8 mouse cellular contexts compared by ENCODE assay signal in genomic region chr2:13398955-13399354, GRCm38 (mm10).
DNase-seq lines count a peak whose midpoint lies in the region; ATAC-seq and TF ChIP-seq lines count a peak whose summit lies in the region.

No protein-coding gene starts in this region.

- WGBS in kidney, embryonic 14.5 days: 8% methylated on average over 2 of the region's 2 CpGs
- 5% methylated on average over 2 of the region's 2 CpGs for WGBS in kidney, postnatal 0 days

- ATAC-seq in kidney, embryonic 14.5 days (ENCODE audit: low FRiP score, low TSS enrichment): peak; percentile 91
- ATAC-seq in granulocyte monocyte progenitor cell, adult 5-6 weeks (replicated peaks; ENCODE audit: poor library complexity, severe bottlenecking): 0 out of 2 replicates have a peak, but pooled peaks have one; percentile 27
- ATAC-seq in kidney, postnatal 0 days (replicated peaks; ENCODE audit: low FRiP score, low read depth): peak; percentile 88
- peak; percentile 37; the same call in 1 of the 2 replicates for ATAC-seq in monocyte, adult 5-6 weeks (replicated peaks; ENCODE audit: insufficient number of reproducible peaks, low FRiP score, low TSS enrichment, poor library complexity, severe bottlenecking)

- no peaks in the 10 kb centered on the region for H3K27me3 ChIP-seq in kidney, embryonic 14.5 days (ENCODE audit: control insufficient read depth, insufficient read depth, low read length)
- no peaks in the 10 kb centered on the region for H3K27me3 ChIP-seq in kidney, postnatal 0 days (ENCODE audit: insufficient read depth, low read length)

- no peaks in the 10 kb centered on the region for H3K9me3 ChIP-seq in kidney, embryonic 14.5 days (ENCODE audit: control insufficient read depth, low read length)
- H3K9me3 ChIP-seq in kidney, postnatal 0 days (replicated peaks; ENCODE audit: low read length): no peaks in the 10 kb centered on the region

- peak overlapping the region; percentile 62 for H3K27ac ChIP-seq in kidney, embryonic 14.5 days (ENCODE audit: low read depth, low read length)
- peak overlapping the region; percentile 27 for H3K27ac ChIP-seq in kidney, postnatal 0 days

- peaks cover 14% of the 10 kb centered on the region for H3K4me1 ChIP-seq in kidney, embryonic 14.5 days (ENCODE audit: control insufficient read depth, insufficient read depth, low read length)
- no peaks in the 10 kb centered on the region; the same call in 1 of the 2 replicates for H3K4me1 ChIP-seq in kidney, postnatal 0 days (replicated peaks; ENCODE audit: insufficient read depth, low read length)

- no peak overlapping the region for H3K9ac ChIP-seq in kidney, embryonic 14.5 days (ENCODE audit: low read depth, low read length)
- H3K9ac ChIP-seq in kidney, postnatal 0 days (ENCODE audit: low read depth, low read length): no peak overlapping the region

- no peak overlapping the region for H3K4me2 ChIP-seq in kidney, embryonic 14.5 days (replicated peaks; ENCODE audit: low read depth, low read length)
- H3K4me2 ChIP-seq in kidney, postnatal 0 days (ENCODE audit: low read length): no peak overlapping the region

- H3K4me3 ChIP-seq in kidney, embryonic 14.5 days (ENCODE audit: low read length): no peak overlapping the region
- no peak overlapping the region for H3K4me3 ChIP-seq in kidney, postnatal 0 days (replicated peaks; ENCODE audit: low read depth, low read length)

- H3K36me3 ChIP-seq in kidney, embryonic 14.5 days (ENCODE audit: control insufficient read depth, insufficient read depth, low read length): no peaks in the 10 kb centered on the region
- H3K36me3 ChIP-seq in kidney, postnatal 0 days (ENCODE audit: insufficient read depth, low read length): no peaks in the 10 kb centered on the region

- no peak for TF ChIP-seq CTCF in kidney, postnatal 0 days (IDR thresholded peaks at IDR 0.05; ENCODE audit: low read depth)

- no peak for DNase-seq in kidney, adult 8-10 months
- DNase-seq in cerebellum, adult 8-10 months: peak; percentile 5
- peak; percentile 87 for DNase-seq in kidney, postnatal 0 days (ENCODE audit: low spot score)
- no peak for DNase-seq in spleen, adult 18-20 months
- no peak for DNase-seq in layer of hippocampus, postnatal 14 days (ENCODE audit: low spot score in 2 of 2)

Comparison
In these comparisons a context has a peak if more than half of its experiments do, and no peak if none do; other contexts are left out.
1. DNase-seq: peak in cerebellum, adult 8-10 months (single experiment) and kidney, postnatal 0 days (single experiment); none in kidney, adult 8-10 months (0 of 2), spleen, adult 18-20 months (0 of 2) and layer of hippocampus, postnatal 14 days (0 of 2).
2. ATAC-seq: peak in every context shown above with its lines; median percentile 91 in kidney, embryonic 14.5 days; 88 in kidney, postnatal 0 days; 37 in monocyte, adult 5-6 weeks; 27 in granulocyte monocyte progenitor cell, adult 5-6 weeks.